Mouse (Mus musculus) retina, embryonic 14.5 days (tissue): ENCODE measurements around the gene Dapk2.

Source experiments
- DNase-seq: peaks from one replicate; pipeline ENCODE4 v3.0.0-alpha.2; 2015; ENCODE audit warnings: low spot score

Dapk2 gene

DNA sequence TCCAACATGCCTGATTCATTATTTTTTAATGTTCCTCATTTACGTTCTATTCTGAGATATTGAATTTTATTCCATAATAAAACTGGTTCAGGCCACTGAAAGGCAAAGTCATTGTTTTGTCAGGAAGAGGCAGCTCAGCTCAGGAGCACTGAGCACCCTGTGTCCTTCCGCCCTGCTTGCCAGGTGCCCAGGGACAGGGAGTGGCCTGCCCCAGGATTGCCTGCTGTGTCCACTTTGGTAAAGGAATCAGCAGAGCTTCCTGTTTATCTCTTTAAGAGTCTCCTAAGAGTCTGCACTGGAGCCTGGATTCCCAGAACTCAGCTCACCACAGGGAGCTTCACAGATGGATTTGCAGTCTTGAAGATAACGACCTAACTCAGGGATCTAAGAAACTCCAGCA is 153.4 kb downstream of the Dapk2 start:
- no peak for DNase-seq

- DNase-seq, result no peak
These were observed 158.6 kb downstream of the Dapk2 start for GRCm38 (mm10) chr9:66316603-66317002.
